Mouse (Mus musculus): ENCODE data around the gene Nbas.
A peak's percentile ranks its signal among the peaks of the same experiment; 100 is the strongest.

The Nbas gene

GRCm38 (mm10) chr12:13615661-13616060, 346.7 kb downstream of the Nbas start:
- no peak for DNase-seq (ENCODE audit: low spot score)

- DNase-seq (ENCODE audit: low spot score) = no peak
Measured at GRCm38 (mm10) chr12:13622150-13622822, 353.4 kb downstream of the Nbas start.

GRCm38 (mm10) chr12:13626803-13627706, 358.1 kb downstream of the Nbas start:
- DNase-seq (ENCODE audit: low spot score) = peak; percentile 48
